Mouse (Mus musculus) liver, postnatal 0 days (tissue): ENCODE results near the gene Cdk10. TPM values are rescaled to one million over a fixed set of nuclear protein-coding genes. Genes with fewer than 3 reads are reported as not detected.

ENCODE experiments used
- ATAC-seq: fragments of 200-750 bp; cut with Nextera tagmentation; 2 replicates; pipeline ENCODE4 v1.8.0; 2017; ENCODE audit warnings: mild to moderate bottlenecking, moderate library complexity
- DNase-seq: peaks from one replicate; pipeline ENCODE4 v3.0.0-alpha.2; 2016
- H3K27ac ChIP-seq: fragments of 300-500 bp; sonication (generic); 2 replicates; pipeline ENCODE4 v1.5.1; 2014; ENCODE audit warnings: antibody characterized with exemption, moderate library complexity, mild to moderate bottlenecking, low read depth
- H3K27me3 ChIP-seq: fragments of 300-500 bp; sonication (generic); 2 replicates; pipeline ENCODE4 v1.6.1; 2014; ENCODE audit warnings: low read length, control low read depth, mixed read lengths; ENCODE audit not compliant: insufficient read depth
- H3K36me3 ChIP-seq: fragments of 300-500 bp; sonication (generic); replicated peaks from 2 replicates; pipeline ENCODE4 v1.6.1; 2014; ENCODE audit warnings: mild to moderate bottlenecking, control low read depth, low read length, moderate library complexity, mixed read lengths; ENCODE audit not compliant: insufficient read depth
- H3K4me1 ChIP-seq: fragments of 300-500 bp; sonication (generic); 2 replicates; pipeline ENCODE4 v1.6.1; 2014; ENCODE audit warnings: antibody characterized with exemption, mild to moderate bottlenecking, control low read depth; ENCODE audit not compliant: insufficient read depth
- H3K4me2 ChIP-seq: fragments of 300-500 bp; sonication (generic); 2 replicates; pipeline ENCODE4 v1.6.1; 2014; ENCODE audit warnings: low read depth, mild to moderate bottlenecking, low read length, moderate library complexity, mixed read lengths
- H3K4me3 ChIP-seq: fragments of 300-500 bp; sonication (generic); 2 replicates; pipeline ENCODE4 v1.5.1; 2014; ENCODE audit warnings: low read depth, low read length
- H3K9ac ChIP-seq: fragments of 300-500 bp; sonication (generic); replicated peaks from 2 replicates; pipeline ENCODE4 v1.6.1; 2014; ENCODE audit warnings: mild to moderate bottlenecking, moderate library complexity
- H3K9me3 ChIP-seq: fragments of 300-500 bp; sonication (generic); 2 replicates; pipeline ENCODE4 v1.6.1; 2016; ENCODE audit warnings: mild to moderate bottlenecking, control low read depth, low read length, mixed read lengths
- CTCF ChIP-seq: sonication (generic); IDR thresholded peaks from 2 replicates; pipeline ENCODE4 v1.5.1; 2016; ENCODE audit warnings: antibody characterized with exemption, low read depth
- EP300 ChIP-seq: IDR thresholded peaks from 2 replicates; pipeline ENCODE4 v1.6.1; 2016; ENCODE audit warnings: antibody characterized with exemption, low read depth, mild to moderate bottlenecking
- WGBS: fragments of 180-500 bp; shearing (Covaris S2); extraction: QIAGEN DNeasy Blood & Tissue Kit; methylation state at CpG from one replicate; pipeline ENCODE4 v1.1.7; 2014; ENCODE audit not compliant: insufficient replicate concordance; 5-methylcytosine and 5-hydroxymethylcytosine counted together
- polyA plus RNA-seq: library from polyadenylated mRNA; unstranded; fragments of >200 nt; fragmentation: Nextera tagmentation; extraction: Ambion mirVana; gene quantifications from 2 replicates; pipeline ENCODE4 v1.2.1, GENCODE M21; 2015

The Cdk10 gene
- polyA plus RNA-seq: 8.7 TPM in 2 replicates

GRCm38 (mm10) chr8:123224278-123225266 is at the start of gene Cdk10:
Gene Cdk10, plus strand, starts transcription at chr8:123224842.
- 3% methylated on average over 59 of the region's 59 CpGs for WGBS
- peak; percentile 95 for DNase-seq
- no peaks in the 10 kb centered on the region for H3K27me3 ChIP-seq
- H3K4me2 ChIP-seq: peak within 1 kb of the TSS; percentile 98
- peak within 1 kb of the TSS; percentile 83 for H3K9ac ChIP-seq
- H3K36me3 ChIP-seq: peaks cover 9% of the 10 kb centered on the region; the same call in 1 of the 2 replicates
- peaks cover 15% of the 10 kb centered on the region for H3K4me1 ChIP-seq
- no peaks in the 10 kb centered on the region for H3K9me3 ChIP-seq
- peak within 1 kb of the TSS; percentile 74 for H3K4me3 ChIP-seq
- TF ChIP-seq CTCF (peak; percentile 20; the same call in 1 of the 2 replicates), EP300 (no peak)
- peak; percentile 91 for ATAC-seq
- peak within 1 kb of the TSS; percentile 86 for H3K27ac ChIP-seq

GRCm38 (mm10) chr8:123181391-123181790 is 43.3 kb upstream of the Cdk10 start:
- Histone ChIP-seq H3K9me3 (peaks cover 6% of the 10 kb centered on the region; the same call in 1 of the 2 replicates), H3K27ac (peak overlapping the region; percentile 77), H3K4me1 (0 out of 2 replicates have a peak, but pooled peaks cover 3% of the 10 kb centered on the region), H3K4me3 (no peak overlapping the region), H3K36me3 (no peaks in the 10 kb centered on the region), H3K9ac (no peak overlapping the region), H3K4me2 (no peak overlapping the region), H3K27me3 (no peaks in the 10 kb centered on the region)
- ATAC-seq: peak; percentile 95
- peak; percentile 57 for DNase-seq
- WGBS: 58% methylated on average over 3 of the region's 3 CpGs
- TF ChIP-seq CTCF: no peak
- TF ChIP-seq EP300: no peak

DNA sequence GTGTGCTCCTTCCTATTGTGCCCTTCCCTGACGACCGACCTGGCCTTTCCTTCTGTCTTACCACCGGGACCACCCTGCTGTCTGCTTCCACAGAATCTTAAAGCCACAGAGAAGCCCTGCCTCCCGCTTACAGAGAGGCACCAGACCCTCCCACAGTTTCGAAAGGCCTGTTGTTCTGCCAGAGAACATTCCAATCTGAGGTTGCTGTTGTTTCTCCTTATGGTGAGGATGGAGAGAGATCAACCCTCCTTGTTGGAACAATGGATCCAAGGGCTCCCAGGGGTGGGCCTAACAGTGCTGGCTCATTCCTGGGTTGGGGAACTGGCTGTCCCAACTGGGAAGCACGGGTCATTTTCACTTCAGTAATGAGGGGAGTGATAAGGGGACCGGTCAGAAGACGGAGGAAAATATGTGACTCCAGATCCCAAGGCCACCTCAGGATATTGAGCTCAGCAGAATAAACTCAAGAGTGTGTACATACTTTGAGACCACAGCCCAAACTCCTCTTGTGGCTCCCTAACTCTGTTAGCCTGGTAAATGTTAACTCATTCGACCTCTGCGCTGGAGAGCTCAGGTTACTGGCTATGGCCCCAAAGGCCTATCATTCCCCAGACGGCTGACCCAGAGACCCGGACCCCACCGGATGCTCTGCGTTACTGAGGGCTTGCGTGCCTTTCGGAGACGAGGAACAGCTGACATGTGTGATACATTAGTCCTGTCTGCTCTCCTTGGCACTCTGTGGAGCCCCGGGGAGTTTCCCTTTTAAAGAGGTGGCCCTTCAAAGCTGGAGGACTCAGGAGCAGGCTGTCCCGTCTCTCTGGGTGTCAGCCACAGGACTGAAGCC is 38.9 kb upstream of the Cdk10 start, which contains the start of gene Dpep1:
Dpep1 (plus strand) TSS at position 677 of the 844 bp plus-strand sequence.
- Histone ChIP-seq H3K9me3 (no peaks in the 10 kb centered on the region), H3K4me3 (no peak within 1 kb of the TSS), H3K36me3 (no peaks in the 10 kb centered on the region), H3K9ac (0 out of 2 replicates have a peak within 1 kb of the TSS, but pooled peaks have one; percentile 6), H3K27me3 (no peaks in the 10 kb centered on the region), H3K4me2 (no peak within 1 kb of the TSS), H3K4me1 (0 out of 2 replicates have a peak, but pooled peaks cover 5% of the 10 kb centered on the region), H3K27ac (no peak within 1 kb of the TSS)
- no peak for DNase-seq
- TF ChIP-seq CTCF (no peak), EP300 (no peak)
- WGBS: 51% methylated on average over 19 of the region's 19 CpGs
- ATAC-seq: peak; percentile 7; the same call in 1 of the 2 replicates

DNA sequence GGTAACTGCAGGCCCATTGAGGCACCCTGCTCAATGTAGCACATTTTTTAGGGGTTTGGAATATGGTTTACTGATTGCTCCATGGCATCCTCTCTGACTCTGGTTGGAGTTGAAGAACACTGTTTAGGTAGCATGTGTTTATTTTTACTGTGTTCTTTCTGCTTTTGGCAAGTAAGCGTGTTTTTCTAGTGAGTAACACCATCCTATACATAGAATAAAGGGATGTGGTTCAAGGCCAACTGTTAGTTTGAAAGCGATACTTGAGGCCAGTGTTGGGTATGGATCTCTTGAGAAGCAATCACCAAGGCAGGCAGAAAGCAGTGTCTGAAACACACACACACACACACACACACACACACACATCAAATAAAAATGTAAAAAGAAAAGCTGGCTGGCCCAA is 36.6 kb upstream of the Cdk10 start:
- no peak overlapping the region for H3K9ac ChIP-seq
- H3K36me3 ChIP-seq: no peaks in the 10 kb centered on the region
- 0 out of 2 replicates have a peak, but pooled peaks cover 2% of the 10 kb centered on the region for H3K4me1 ChIP-seq
- no peaks in the 10 kb centered on the region for H3K9me3 ChIP-seq
- whole genome bisulfite sequencing: 66% methylated on average over 2 of the region's 2 CpGs
- H3K4me2 ChIP-seq: no peak overlapping the region
- no peak for TF ChIP-seq CTCF
- no peak for TF ChIP-seq EP300
- H3K27me3 ChIP-seq: no peaks in the 10 kb centered on the region
- DNase-seq (no peak), ATAC-seq (no peak)
- no peak overlapping the region for H3K27ac ChIP-seq
- H3K4me3 ChIP-seq: no peak overlapping the region

- Histone ChIP-seq H3K4me1 (0 out of 2 replicates have a peak, but pooled peaks cover 2% of the 10 kb centered on the region), H3K4me2 (no peak overlapping the region), H3K4me3 (no peak overlapping the region), H3K9ac (no peak overlapping the region), H3K27ac (no peak overlapping the region), H3K27me3 (no peaks in the 10 kb centered on the region), H3K36me3 (no peaks in the 10 kb centered on the region), H3K9me3 (no peaks in the 10 kb centered on the region)
- TF ChIP-seq EP300: no peak
- no peak for TF ChIP-seq CTCF
- no peak for DNase-seq
- WGBS: 38% methylated on average over 7 of the region's 7 CpGs
- ATAC-seq: no peak
Observed at GRCm38 (mm10) chr8:123188841-123189240, 35.8 kb upstream of the Cdk10 start.
